Mouse (Mus musculus) left cerebral cortex, postnatal 25 days (tissue): Measurements from ENCODE around the gene Defb22. TPM values are rescaled to one million over a fixed set of nuclear protein-coding genes. Genes with fewer than 3 reads are reported as not detected.

Source experiments
- DNase-seq, 2 experiments: peaks; one replicate each; pipeline ENCODE4 v3.0.0; 2022; ENCODE audit warnings: low spot score in 2 of 2, mixed read lengths in 1 of 2
- intact Hi-C: fragments of 180-260 bp; cut with DNase I; formaldehyde crosslinking; loops from one replicate; pipeline ENCODE4 v1.15.1; 2025
- total RNA-seq, 2 experiments: library from RNA; stranded (reverse); gene quantifications; 2 replicates each; pipeline ENCODE4 v1.2.3; 2021

Gene Defb22
- total RNA-seq, 2 experiments from 2014 or later, result not detected

DNA sequence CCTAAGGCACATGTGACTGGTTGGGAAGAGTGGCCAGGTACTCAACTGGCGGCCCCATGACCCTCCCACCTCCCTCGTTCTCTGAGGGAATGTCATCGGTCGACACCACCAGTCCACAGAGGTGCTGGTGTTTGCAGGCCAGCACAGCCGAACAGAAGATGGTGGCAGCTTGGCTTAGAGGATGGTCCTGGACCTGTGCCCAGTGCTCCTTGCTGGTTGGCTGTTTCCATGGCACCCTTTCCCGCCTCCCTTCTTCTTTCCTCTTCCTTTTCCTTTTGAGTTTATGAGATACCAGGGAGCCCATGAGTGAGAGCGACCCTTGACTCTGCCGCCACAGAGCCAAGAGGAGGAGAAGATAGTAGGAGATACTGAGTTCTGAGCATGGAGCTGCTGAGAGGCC, 46.7 kb downstream of the Defb22 start:
- intact Hi-C loops, result no loop called here
- peak; percentile 6 to 21 for DNase-seq

DNA sequence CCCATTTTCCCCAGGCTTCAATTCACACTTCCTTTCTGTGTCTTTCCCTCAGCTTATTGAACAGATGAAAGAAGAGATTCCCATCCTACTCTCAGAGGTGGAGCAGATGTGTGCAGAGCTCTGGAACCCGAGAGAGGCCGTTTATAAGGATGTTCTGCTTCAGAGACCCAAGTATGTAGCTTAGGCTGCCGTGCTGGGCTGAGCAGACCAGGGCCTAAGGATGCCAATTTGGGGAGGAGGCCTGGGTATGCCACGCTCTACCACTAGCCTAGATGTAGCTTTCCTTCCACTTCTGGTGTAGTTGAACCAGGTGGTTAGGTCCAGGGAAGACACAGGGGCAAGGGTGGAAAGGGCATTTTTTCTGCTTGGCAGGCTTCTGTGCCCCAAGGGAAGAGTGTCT, 47.6 kb downstream of the Defb22 start:
- no peak for DNase-seq
- intact Hi-C loops, result no loop called here

DNA sequence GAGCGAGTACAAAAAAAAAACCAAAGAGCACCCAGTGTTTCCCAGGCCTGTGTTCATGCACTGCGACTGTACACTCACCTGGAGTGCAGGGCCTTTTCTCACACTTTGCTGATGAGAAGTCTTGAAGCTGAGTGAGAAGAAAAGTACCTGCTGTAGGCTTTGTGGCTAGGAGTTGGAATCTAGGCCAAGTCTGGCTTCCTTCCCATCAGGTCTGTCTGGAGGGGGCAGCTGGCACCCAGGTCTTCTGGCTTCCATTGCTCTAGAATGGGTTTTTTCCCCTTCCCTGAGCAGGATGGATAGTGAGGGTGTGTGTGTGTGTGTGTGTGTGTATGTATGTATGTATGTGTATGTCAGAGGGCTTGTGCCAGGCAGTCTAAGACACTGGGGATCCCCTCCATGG, 50.1 kb downstream of the Defb22 start:
- no peak for DNase-seq
- intact Hi-C loops, result no loop called here

DNA sequence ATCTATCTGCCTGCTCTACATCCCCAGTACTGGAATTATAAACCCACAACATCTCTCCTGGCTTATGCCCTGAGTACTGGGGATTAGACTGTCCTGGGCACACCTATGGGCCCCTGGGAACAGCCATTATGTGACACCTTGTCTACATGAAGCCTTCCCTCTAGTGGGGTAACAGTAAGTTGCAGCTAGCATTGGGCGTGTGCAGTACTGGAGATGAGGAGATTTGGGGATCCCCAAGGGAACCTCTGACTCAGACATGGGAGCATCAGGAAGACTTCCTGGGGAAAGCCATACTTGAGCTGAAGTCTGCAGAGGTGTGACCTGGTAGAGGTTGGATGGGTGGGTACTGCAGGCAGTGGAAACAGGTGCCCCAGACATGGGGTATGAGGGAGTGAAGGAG, 51.0 kb downstream of the Defb22 start:
- intact Hi-C loops, result no loop called here
- no peak for DNase-seq

DNA sequence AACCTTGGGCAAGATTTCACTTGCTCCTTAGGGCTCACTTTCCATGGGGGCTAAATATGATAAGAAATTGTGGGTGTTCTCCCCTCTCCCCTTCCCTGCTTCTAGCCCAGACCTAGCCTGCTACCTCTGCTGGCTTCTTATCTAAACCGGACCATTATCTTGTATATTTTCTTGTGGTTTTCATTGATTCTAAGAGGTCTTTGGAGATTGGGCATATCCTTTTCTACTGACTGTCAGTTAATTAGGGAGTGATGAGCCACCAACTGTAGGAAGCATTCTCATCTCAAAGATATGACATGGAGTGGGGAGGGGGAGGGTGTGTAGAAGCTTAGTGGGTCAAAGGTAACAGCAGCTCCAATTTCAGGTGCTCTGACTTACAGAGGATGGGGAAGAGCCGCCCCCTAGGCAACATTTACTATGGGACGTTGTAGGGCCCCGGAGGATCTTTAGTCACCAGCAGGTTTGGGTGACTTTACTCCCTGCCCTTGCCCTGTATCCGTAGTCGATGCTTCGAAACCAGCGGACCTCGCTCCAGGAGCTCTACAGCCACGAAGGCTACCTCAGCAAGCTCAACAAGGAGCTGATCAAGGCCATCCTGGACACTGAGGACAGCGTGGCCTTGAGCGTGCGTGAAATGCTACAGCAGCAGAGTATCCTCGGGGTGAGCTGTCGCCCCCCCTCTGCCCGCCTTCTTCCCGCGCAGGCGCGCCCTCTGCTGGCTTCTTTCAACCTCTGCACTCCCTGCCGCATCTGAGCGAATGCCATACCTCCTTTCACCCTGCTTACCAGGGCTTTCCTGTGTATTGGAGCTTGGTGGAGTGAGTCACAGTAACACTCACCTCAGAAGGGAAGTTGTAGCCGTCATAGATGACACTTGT, 52.7 kb downstream of the Defb22 start:
- intact Hi-C loops, result loop anchor here (1.0 kb wide), 1 partner anchor 45 kb away; no protein-coding TSS in a partner anchor
- peak; percentile 74 to 83 for DNase-seq

DNA sequence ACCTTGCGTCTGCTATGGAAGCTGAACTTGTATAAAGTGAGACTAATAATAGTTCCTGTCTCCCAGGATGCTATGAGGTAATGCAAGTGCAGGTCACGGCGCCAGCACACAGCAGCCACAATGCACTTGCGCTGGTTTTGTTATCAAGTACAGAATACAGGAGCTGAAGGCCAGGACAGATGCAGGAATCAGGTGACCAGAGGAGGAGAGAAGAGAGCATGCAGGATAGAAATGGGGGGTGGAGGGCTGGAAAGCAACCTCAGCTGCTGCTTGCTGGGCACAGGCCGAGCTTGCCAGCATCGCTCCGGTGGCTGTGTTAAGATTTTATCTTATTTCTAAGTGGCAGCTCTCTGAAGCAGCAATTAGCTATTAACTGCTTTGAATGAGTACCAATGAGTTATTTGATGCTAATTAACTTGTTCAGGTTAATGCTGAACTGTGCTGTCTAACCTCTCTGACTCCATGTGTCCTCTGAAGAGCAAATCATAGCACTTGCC, 53.5 kb downstream of the Defb22 start:
- DNase-seq, result no peak
- intact Hi-C loops, result no loop called here

Other genes starting within 250 kb of the Defb22 start
- gene Tbc1d20, start 196.3 kb downstream of the Defb22 start, total RNA-seq, result 10 to 100 TPM; 56.0 to 57.0 TPM
- gene Rbck1, start 157.5 kb downstream of the Defb22 start, total RNA-seq, result 100 to 1,000 TPM; 101 to 117 TPM
- under 1 TPM; 0.66 to 0.76 TPM for gene Trib3, start 146.1 kb downstream of the Defb22 start, total RNA-seq
- gene Nrsn2, start 113.5 kb downstream of the Defb22 start, total RNA-seq, result 10 to 100 TPM; 73.5 to 90.0 TPM
- 10 to 100 TPM; 14.0 to 15.6 TPM for gene Sox12, start 92.1 kb downstream of the Defb22 start, total RNA-seq
- gene Zcchc3, start 75.1 kb downstream of the Defb22 start, total RNA-seq, result 1 to 10 TPM; 9.5 to 9.9 TPM
- gene 6820408C15Rik, start 74.6 kb downstream of the Defb22 start, total RNA-seq, result 1 to 10 TPM; 2.1 to 2.2 TPM
- not detected for gene Defb23, start 25.5 kb downstream of the Defb22 start, total RNA-seq
- not detected for gene Defb20, start 13.1 kb downstream of the Defb22 start, total RNA-seq
- not detected for gene Defb26, start 21.6 kb upstream of the Defb22 start, total RNA-seq
- gene Defb28, start 28.1 kb upstream of the Defb22 start, total RNA-seq, result not detected
- gene Defb29, start 50.0 kb upstream of the Defb22 start, total RNA-seq, result not detected
- gene Gm17416, start 79.2 kb upstream of the Defb22 start, total RNA-seq, result not detected
- not detected for gene Defb21, start 82.6 kb upstream of the Defb22 start, total RNA-seq
- gene Defb19, start 90.2 kb upstream of the Defb22 start, total RNA-seq, result not detected
- not detected for gene Defb45, start 109.3 kb upstream of the Defb22 start, total RNA-seq
- gene Defb36, start 114.2 kb upstream of the Defb22 start, total RNA-seq, result not detected
- not detected for gene Defb25, start 132.9 kb upstream of the Defb22 start, total RNA-seq
- 1 to 10 TPM; 1.1 TPM for gene Rem1, start 136.8 kb upstream of the Defb22 start, total RNA-seq
- 10 to 100 TPM; 73.1 to 85.4 TPM for gene H13, start 179.3 kb upstream of the Defb22 start, total RNA-seq
- 10 to 100 TPM; 21.3 to 24.5 TPM for gene Mcts2, start 196.9 kb upstream of the Defb22 start, total RNA-seq
- gene Id1, start 246.1 kb upstream of the Defb22 start, total RNA-seq, result 10 to 100 TPM; 19.9 to 30.4 TPM